Mouse (Mus musculus) kidney, adult 9 months (tissue): ENCODE data around the gene Abat.

ENCODE experiments used
- DNase-seq: peaks from one replicate; pipeline ENCODE4 v3.0.0; 2022

Abat gene

DNA sequence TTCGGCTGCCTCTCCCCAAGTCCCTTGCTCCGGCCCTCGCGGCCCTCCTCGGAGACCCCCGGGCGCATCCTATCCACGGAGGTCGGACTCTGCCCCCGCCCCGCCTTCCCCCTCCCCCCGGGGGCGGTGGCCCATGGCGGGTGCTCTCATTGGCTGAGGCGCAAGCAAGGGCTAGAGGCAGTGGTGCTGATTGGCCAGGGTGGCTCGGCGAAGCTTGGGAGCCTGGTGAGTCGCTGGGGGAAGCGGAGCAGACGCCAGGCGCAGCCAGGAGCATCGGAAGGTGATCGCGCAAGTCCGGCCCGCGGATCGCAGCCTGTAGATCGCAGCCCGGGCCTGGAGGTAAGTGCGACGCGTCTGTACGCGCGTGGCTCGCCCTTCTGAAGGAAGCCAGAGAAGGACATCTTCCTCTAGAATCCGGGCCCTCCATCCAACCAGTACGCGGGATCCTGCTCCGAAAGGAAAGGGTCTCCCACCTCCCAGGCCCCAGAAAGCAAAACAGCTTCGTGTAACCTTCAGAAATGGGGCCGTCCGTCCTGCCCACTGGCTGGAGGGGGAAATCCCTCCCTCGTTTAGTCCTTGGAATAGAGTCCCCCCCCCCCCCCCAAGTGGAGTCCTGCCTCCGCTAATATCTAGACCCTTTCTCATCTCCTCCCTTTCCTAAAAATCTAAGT is at the start of gene Abat:
Abat (plus strand) TSS at position 194 of the 671 bp plus-strand sequence.
- DNase-seq = peak; percentile 99

DNA sequence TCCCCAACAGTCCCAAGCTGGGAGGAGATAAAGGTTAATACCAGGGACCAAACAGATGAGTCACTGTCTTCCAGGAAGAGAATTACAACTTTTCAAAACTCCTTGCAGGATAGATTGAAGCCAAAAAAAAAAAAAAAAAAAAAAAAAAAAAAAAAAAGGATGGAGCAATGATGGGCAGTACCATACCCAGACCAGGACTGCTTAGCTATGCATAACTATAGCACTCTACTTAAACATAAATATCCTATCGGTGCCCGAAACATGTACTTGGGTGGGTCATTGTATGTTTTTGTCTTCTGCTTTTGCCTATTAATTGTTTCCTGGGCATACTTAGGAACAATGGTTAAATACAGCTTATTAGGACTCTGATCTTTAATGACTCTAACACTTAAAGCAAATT is 43.1 kb upstream of the Abat start:
- DNase-seq = no peak

DNA sequence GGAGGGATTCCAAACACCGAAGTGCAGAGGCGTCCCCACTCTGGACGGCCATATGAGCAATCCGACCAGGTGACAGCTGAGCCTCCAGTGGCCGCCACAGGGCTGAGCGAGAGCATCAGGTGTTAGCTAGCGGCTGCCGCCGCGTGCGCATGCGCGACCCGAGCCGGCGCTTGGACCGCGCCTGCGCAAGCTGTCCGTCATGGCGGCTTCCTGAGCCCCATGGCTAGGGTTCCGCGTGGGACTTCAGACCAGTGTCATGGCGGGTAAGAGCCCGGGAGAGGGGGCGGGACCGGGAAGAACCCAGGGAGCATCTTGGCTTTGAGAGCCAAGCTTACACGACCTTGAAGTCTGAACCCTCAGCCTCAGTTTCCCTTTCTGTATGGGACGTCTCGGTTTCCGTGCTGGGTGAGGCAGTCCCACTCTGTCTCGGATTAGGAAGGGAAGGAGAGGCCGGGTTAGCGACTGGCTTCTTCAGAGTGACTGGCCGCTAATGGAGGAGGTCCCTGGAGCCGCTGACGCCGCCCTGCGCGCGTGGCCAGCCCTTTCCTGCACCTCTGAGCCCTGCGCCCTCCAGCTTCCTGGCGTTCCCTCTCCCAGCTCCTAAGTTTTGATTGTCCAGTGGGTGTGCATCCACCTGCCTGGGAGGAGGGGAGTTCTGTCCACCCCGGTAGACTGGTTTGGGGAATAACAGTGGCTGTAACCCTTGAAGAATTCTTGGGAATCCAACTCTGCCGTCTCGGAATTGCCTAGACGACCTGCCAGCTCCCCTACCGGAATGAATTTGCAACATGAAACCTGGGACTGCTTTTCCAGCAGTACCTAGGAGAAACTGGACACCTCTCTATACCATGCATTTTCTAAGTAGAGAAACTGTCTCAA is 42.4 kb upstream of the Abat start, which contains the start of gene Mettl22:
Mettl22 (plus strand) TSS at position 186 of the 879 bp plus-strand sequence.
- DNase-seq = peak; percentile 93

DNA sequence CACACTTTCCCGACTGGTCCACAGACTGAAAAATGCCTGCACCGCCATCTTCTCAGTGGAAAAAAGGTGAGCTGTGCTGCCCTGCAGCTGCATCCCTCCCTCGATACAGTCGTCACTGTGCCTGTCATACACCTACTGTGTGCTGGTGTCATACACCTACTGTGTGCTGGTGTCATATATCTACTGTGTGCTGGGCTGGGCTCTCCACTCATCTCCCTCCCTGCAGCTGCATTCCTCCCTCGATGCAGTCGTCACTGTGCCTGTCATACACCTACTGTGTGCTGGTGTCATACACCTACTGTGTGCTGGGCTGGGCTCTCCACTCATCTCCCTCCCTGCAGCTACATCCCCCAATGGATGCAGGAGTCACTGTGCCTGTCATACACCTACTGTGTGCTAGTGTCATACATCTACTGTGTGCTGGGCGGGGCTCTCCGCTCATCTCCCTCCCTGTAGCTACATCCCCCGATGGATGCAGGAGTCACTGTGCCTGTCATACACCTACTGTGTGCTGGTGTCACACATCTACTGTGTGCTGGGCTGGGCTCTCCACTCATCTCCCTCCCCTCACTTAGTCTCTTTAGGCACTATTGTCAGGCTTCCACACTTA is 25.7 kb upstream of the Abat start:
- no peak for DNase-seq

DNA sequence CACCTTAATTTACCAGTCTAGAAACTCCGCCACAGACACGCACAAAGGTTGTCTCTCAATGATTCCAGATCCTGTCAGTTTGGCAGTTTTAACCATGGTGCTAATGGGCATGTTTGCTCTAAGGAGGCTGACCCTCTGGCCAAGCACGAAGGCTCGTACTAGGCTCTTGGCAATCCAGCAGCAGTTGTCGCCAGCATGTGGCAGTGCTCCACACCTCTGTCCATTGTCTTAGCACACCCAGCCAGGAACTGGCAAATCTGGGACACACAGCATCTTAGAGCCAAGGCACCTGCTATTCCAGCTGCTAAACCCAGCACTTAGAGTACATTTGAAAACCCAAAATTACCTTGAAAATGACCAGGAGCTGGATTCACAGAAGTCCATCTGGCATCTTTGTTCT is 23.9 kb upstream of the Abat start:
- DNase-seq = no peak

DNA sequence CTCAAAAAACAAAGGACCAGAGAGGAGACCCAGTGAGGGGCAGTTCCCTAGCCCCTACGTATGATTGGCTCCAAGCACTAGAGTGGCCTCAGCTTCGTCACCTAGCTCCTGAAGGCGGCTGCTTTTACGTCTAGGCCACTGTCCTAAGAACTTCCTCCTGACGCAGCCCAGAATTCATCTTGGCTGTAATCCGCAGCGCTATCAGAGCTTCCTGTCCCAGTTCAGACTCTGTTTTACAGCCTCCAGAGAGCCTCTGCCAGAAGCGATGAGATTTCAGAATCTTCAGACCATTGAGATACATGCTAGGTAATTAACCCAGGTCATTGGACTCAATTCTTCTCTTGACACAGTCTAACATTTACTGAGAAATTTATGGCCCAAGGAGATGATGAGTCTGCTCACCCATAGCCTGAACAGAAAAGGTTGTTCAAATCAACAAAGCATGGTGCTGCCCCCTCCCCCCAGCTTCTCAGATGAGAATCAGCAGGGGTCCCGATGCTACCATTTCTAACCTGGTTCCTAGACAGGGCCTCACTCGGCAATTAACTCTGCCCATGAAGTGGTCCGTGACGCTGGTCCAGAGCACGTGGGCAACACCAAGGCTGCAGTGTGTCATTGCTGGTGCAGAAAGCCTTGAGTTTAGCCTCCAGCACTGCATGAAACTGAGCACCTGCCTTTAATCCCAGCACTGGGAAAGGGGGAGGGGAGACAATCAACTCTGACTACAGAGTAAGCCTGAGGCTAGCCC is 21.3 kb upstream of the Abat start:
- DNase-seq = peak; percentile 33

DNA sequence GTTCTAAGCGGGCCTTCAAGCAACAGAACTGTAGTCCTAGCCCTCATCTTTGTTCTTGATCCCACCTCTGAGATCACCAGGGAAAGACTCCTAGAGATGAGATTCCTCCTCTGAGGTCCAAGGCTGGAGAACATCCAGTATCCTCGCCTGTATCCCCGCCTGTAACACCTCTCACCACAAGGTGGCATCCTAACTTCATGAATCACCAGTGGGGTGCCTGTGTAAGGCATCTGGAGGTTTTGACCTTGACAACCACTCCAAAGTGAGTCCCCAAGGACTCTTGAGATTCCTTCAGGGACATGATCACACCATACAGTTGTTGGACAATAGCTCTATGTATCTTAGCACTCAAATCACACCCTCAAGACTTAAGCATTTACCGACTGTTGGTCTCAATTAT is 19.0 kb upstream of the Abat start:
- peak; percentile 76 for DNase-seq

DNA sequence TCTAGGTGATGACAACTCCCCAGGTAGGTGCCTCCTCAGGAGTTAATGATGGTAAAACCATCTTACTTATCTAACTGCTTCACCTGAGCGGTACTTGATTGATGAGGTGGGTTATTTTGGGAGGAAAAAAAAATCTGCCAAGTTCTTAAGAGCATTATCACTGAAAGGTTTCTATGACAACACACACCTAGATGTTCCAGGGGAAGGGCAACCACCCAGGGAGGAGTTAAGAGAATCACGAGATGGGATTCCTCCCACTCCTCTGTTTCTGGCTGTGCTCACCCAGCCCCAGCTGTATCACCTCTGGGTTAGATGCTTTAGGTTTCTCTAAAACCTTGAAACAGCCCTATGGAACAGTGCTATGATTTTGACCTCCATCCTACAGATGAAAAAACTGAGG is 16.3 kb upstream of the Abat start:
- no peak for DNase-seq

DNA sequence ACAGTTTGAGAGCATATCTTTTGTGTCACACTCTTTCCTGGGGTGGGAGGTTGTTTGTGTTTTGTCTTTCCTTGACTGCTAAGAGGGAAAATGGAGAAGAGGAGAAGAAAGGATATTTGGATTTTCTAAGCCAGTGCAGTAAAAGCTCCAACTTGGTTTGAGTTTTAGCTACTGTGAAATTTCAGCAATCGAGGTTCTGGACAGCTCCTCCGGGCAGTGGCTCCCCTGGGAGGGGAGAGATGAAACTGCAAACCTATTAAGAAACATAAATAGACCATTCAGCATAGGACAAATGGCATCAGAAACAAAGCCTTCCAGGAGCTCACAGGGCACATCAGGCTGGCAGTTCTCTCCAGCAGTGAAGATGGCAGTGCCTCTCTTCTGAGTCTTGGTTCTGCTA is 9.0 kb upstream of the Abat start:
- DNase-seq = no peak

DNA sequence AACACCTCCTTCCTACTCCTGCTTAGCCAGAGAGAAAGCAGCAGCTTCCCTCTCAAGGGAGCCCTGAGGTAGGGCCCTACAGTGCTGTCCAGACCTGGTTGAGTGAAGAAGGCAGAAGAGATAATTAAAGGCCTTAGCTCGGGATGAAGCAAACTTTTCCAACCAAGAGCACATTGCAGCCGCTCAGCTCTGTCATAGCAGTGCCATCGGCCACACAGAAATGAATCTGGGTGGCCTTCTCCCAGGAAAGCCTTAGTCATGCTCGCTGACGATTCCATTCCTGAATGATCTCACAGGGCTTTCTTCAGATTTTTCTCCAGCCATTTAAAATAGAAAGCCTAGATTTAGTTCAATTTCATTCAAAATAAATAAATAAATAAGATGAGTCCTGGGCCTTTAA is 3.3 kb upstream of the Abat start:
- DNase-seq = no peak

DNA sequence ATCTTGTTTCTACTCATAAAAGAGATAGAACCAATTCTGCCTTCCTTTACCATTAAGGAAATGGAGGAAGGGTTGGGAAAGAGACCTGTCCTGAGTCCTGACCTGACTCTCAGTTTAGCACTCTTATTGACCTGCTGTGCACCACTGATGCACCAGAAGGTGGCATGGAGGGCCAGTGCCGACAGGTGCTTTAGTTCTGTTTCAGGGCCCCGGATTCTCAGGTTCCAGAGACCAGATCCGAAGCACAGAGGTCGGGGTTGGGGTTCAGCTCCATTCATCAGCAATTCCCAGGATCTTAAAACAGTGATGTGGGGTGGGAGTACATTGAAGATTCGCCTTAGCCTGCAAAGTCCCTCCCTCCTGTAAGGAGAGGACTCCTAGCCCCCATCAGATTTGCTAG is 399 bp upstream of the Abat start:
- no peak for DNase-seq

DNA sequence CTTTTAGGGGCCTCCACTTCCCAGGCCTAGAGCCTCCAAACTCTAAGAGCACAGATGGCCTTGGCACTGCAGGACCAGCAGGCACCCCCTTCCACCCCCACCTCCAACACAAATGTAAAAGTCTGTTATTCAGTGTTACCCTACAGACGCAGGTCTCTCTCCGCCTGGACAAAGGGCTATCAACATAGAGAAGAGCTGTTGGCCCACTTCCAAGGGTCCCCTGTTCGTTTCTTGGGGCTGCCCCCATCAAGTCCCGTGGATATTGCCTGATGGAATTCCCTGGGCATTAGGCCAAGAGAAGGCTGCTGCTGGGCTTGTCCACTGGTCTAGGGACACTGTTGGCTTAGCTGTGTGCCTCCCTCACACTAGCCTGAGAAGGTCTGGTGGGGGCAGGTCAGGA is 951 bp downstream of the Abat start:
- peak; percentile 76 for DNase-seq

DNA sequence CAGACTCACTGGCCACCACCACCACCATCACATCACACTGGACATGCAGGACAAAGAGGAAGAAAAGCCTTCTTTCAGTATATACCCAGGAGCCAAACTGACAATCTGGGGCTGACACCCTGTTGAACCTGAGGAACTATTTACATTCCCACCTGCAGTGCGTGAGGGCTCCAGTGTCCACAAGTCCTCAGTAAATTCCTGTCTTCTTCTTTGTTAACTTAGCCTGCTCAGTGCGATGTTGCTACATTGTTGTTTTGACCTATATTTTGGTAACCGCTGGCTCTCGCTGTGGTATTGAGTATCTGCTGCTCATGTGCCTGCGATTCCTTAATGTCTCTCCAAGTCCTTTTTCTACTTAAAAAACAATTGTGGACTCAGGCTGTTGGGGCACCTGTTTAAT is 7.3 kb downstream of the Abat start:
- no peak for DNase-seq

DNA sequence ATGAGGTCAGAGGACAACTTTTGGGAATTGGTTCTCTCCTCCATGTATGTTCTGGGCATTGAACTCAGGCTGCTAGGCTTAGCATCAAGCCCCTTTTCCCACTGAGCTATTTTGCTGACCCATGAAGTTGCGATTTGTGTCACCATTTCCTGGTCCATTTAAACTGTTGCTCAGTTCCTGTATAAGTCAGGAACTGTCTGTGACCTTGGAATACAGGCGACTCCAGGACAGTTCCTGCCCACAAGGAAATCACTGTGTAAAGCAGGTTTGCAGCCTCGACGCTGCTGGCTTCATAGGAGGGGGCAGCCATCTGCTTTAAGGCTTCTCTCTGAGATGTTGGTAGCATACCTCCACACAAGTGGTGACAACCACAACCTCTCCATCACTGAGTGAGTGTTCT is 8.1 kb downstream of the Abat start:
- no peak for DNase-seq

DNA sequence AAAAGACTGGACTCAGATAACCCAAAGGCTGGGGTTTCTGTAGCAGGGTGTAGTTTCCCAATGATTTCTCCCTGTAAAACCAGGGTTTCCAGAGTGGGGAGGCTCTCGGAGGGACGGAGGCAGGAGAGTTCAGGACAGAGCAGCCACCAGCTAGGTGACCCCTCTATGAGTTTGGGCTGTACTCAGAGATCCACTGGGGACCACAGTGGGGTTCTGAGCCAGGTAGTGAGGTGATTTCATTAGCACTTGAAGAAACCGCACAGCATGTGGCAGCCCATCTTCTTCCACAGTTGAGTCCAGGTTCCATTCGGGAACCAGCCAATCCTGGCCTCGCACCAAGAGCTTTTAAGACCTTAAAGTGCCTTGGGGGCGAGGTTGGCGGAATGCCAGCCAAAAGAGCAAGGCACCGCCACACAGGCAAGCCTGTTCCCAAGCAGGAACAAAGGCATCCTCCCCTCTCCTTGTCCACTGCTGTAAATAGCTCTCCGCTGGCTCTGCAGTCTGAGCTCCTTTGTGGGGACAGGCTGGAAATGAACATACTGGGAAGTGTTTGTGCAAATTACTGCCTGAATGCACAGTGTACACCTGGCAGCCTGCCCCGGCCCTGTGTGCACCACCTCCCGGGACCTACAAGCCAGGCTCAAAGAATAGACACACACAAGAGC is 10.4 kb downstream of the Abat start:
- DNase-seq = peak; percentile 50

DNA sequence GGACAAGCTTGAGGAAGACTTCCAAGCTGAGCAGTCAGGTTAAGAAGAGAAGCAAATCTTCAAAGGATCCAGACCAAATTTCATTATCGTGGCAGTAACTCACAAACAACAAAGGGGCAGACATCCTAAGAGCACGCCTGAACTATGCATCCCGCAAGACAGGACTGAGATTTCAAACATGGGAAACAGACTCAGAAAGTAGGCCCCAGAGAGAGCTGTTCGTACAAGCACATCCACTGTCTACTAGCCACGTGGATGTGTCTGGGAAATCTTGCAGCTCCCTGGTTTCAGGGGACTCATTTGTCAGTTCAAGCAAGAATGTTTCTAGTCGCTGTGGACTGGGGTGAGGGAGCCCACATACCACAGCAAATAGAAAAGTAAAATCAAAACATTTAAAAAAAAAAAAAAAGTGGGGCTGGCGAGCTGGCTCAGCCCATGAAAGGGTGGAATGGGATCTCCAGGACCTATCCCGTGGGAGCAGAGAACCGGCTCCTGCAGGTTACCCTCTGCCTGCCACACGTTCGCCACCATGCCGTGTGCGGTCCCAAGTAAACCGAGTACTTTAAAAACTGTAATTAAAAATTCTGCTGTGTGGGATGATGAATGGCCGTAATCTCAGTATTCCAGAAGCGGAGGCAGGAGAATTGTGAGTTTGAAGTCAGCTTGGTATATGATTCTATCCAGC is 11.1 kb downstream of the Abat start:
- no peak for DNase-seq

DNA sequence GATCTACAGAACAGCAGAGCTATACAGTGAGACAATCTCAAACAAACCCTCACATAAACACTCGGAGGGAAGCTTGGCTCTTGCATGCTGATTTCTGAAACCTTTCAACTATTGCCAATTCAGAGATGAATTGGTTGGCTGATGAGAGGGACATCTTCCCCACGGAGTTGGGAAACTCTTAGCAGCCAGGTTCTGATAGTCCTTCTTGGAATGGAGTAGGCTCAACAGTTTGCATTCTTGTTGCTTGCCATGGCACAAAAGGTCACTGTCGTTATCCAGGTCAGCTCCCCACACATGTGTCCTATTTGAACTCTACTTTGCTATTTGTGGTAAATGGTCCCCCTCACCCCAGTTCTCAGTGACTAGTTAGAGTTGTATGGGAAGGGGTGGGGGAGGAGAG is 12.1 kb downstream of the Abat start:
- no peak for DNase-seq

DNA sequence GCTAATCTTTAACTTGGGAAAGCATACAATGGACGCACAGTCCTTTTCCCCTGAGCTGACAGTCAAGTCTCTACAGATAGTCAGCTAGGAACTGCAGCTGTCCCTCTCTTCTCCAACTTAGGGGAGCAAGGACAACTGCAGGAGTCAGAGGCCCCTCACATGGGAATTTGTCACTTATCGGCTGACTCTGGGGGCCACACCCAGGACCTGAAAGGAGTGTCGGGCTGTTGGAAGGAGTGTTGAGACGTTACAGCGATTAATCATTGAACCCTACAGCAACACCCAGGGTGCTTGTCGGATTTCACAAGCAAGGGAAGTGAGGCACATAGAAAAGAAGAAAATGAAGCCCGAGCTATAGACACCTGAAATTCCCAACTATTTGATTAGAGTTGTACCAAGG is 12.6 kb downstream of the Abat start:
- DNase-seq = no peak

DNA sequence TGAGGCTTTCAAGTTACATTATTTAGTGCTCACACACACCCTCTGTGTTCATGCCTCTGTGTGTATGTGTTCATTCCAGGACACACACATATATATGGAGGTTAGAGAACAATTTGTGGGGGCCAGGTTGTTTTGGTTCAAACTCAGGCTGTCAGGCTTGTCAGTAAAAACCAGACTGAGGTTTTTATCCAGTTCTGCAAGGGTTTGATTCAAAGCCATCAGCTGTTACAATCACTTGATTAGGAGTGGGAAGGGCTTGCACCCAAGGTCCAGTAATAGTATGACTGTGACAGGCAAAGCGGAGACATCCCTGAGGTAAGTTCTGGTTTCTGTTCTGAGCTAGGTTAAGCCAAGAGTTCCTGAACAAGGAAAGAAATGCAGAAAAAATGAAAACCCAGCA is 16.2 kb downstream of the Abat start:
- DNase-seq = no peak

DNA sequence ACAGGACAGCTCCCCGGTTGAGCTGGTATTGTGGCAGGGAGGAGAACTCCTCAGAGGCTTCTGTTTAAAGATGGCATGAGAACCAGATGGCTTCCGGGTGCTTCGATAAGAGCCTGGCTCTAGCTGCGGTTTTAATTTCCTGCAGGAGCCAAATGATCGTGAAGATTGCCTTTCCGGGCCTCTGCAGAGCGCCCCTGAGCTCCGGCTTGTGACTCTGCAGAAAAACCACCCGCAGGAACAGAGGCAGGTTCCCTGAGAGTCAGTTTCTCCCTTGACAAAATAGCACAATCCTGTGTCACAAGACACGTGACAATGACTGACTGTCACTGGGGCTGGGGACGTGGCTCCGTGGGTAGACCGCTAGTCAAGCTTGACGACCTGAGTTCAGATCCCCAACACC is 16.8 kb downstream of the Abat start:
- DNase-seq = no peak

DNA sequence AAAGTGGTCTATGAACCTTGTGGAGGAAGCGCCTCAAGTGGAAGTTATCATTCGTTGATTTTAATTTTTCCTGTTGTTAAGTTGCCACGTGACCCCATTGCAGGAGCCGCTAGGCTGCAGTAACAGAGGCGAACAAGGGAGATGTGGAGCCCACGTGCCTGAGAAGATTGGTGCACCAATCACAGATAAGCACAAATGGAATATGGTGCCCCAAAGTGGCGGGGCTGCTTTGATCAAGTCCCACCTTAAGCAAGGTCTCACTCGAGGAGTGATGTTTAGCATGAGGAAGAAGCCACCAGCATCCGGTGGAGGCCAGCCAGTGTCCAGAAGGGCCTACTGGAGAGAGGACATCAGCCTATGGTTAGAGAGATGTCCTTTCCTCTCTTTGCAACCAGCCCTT is 19.2 kb downstream of the Abat start:
- no peak for DNase-seq

DNA sequence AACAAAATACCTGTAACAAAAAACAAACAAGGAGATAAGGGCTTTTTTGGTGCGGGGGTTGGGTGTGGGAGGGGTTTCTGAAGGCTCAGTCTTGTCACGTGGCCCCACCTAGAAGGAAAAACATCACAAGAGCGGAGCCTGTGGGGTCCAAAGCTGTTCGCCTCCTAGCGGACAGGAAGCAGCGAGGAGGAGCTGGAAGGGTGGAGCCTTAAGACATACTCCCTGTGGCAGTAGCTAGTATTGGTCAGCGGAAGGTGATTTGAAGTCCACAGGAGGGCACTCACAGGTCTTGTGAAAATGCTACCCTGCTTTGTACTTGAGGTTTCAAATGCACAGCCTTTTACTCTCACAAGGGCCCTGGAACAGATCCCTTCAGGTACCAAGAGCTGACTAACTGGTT is 19.7 kb downstream of the Abat start:
- no peak for DNase-seq
